8 mouse cellular contexts compared by ENCODE assay signal in the genomic region with DNA sequence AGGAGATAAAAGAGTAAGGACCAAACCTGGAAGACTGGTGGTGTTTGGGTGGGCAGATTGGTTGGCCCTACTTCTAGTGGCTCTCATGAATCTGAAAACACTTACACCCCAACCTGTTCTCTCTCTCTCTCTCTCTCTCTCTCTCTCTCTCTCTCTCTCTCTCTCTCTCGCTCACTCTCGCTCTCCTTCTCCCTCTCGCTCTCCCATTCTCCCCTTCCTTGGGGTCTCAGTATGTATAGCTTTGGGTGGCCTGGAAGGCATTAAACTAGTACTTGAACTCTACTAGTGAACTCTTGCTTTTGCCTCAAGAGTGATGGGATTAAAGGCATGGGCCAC. TPM values are rescaled to one million over a fixed set of nuclear protein-coding genes. Genes with fewer than 3 reads are reported as not detected.
DNase-seq lines count a peak whose midpoint lies in the region; ATAC-seq lines count a peak whose summit lies in the region.

No protein-coding gene starts in this region.

- DNase-seq in kidney, adult 8-10 months: no peak
- no peak for DNase-seq in embryonic facial prominence, embryonic 10.5 days (ENCODE audit: low spot score)
- DNase-seq in adrenal gland, adult 8-10 months: no peak
- DNase-seq in embryo, embryonic 10 days (ENCODE audit: low spot score): no peak
- no peak for DNase-seq in B cell, adult 2 months

- peak overlapping the region; percentile 70 for H3K4me3 ChIP-seq in kidney, embryonic 16.5 days (ENCODE audit: low read length)
- peak overlapping the region; percentile 61 for H3K4me3 ChIP-seq in embryonic facial prominence, embryonic 10.5 days
- H3K4me3 ChIP-seq in hindbrain, embryonic 16.5 days (ENCODE audit: low read length): peak overlapping the region; percentile 81
- peak overlapping the region; percentile 59 for H3K4me3 ChIP-seq in midbrain, embryonic 16.5 days (ENCODE audit: low read depth, low read length)

- no peak for ATAC-seq in kidney, embryonic 16.5 days (ENCODE audit: low FRiP score, low TSS enrichment)
- no peak for ATAC-seq in hindbrain, embryonic 16.5 days
- 0 out of 2 replicates have a peak, but pooled peaks have one; percentile 1 for ATAC-seq in midbrain, embryonic 16.5 days

- peak overlapping the region; percentile 74 for H3K4me2 ChIP-seq in kidney, embryonic 16.5 days (replicated peaks; ENCODE audit: low read depth, low read length)
- peak overlapping the region; percentile 94 for H3K4me2 ChIP-seq in hindbrain, embryonic 16.5 days (ENCODE audit: low read length)
- peak overlapping the region; percentile 73 for H3K4me2 ChIP-seq in midbrain, embryonic 16.5 days (ENCODE audit: low read length)

- peak overlapping the region; percentile 81 for H3K9ac ChIP-seq in kidney, embryonic 16.5 days (replicated peaks; ENCODE audit: low read length)
- H3K9ac ChIP-seq in hindbrain, embryonic 16.5 days (ENCODE audit: low read depth, low read length): peak overlapping the region; percentile 75
- peak overlapping the region; percentile 72 for H3K9ac ChIP-seq in midbrain, embryonic 16.5 days (ENCODE audit: low read depth, low read length)

- 0 out of 2 replicates have a peak, but pooled peaks cover 3% of the 10 kb centered on the region for H3K36me3 ChIP-seq in kidney, embryonic 16.5 days (ENCODE audit: insufficient read depth, low read length)
- peaks cover 26% of the 10 kb centered on the region for H3K36me3 ChIP-seq in embryonic facial prominence, embryonic 10.5 days (replicated peaks)
- H3K36me3 ChIP-seq in hindbrain, embryonic 16.5 days (ENCODE audit: control insufficient read depth, insufficient read depth, low read length): no peaks in the 10 kb centered on the region
- no peaks in the 10 kb centered on the region for H3K36me3 ChIP-seq in midbrain, embryonic 16.5 days (ENCODE audit: control insufficient read depth, insufficient read depth, low read length)

- H3K27me3 ChIP-seq in kidney, embryonic 16.5 days (ENCODE audit: insufficient read depth, low read length): no peaks in the 10 kb centered on the region
- no peaks in the 10 kb centered on the region for H3K27me3 ChIP-seq in embryonic facial prominence, embryonic 10.5 days (replicated peaks; ENCODE audit: low read depth, poor library complexity, severe bottlenecking)
- H3K27me3 ChIP-seq in hindbrain, embryonic 16.5 days (replicated peaks; ENCODE audit: control insufficient read depth, insufficient read depth, low read length): no peaks in the 10 kb centered on the region
- H3K27me3 ChIP-seq in midbrain, embryonic 16.5 days (ENCODE audit: control insufficient read depth, insufficient read depth, low read depth, low read length): no peaks in the 10 kb centered on the region

- 24% methylated on average over 3 of the region's 3 CpGs for WGBS in kidney, embryonic 16.5 days
- WGBS in embryonic facial prominence, embryonic 10.5 days: 39% methylated on average over 3 of the region's 3 CpGs
- WGBS in hindbrain, embryonic 16.5 days: 33% methylated on average over 3 of the region's 3 CpGs
- WGBS in midbrain, embryonic 16.5 days: 17% methylated on average over 3 of the region's 3 CpGs

- 0 out of 2 replicates have a peak overlapping the region, but pooled peaks have one; percentile 67 for H3K27ac ChIP-seq in kidney, embryonic 16.5 days (ENCODE audit: low read length)
- H3K27ac ChIP-seq in embryonic facial prominence, embryonic 10.5 days (replicated peaks): peak overlapping the region; percentile 81
- H3K27ac ChIP-seq in hindbrain, embryonic 16.5 days (ENCODE audit: low read depth, low read length): peak overlapping the region; percentile 77
- no peak overlapping the region for H3K27ac ChIP-seq in midbrain, embryonic 16.5 days (ENCODE audit: low read length)

- no peaks in the 10 kb centered on the region for H3K9me3 ChIP-seq in kidney, embryonic 16.5 days (ENCODE audit: low read length)
- no peaks in the 10 kb centered on the region for H3K9me3 ChIP-seq in embryonic facial prominence, embryonic 10.5 days
- H3K9me3 ChIP-seq in hindbrain, embryonic 16.5 days (ENCODE audit: control insufficient read depth, low read length): no peaks in the 10 kb centered on the region
- no peaks in the 10 kb centered on the region for H3K9me3 ChIP-seq in midbrain, embryonic 16.5 days (replicated peaks; ENCODE audit: control insufficient read depth, low read length, poor library complexity, severe bottlenecking)

- H3K4me1 ChIP-seq in kidney, embryonic 16.5 days (ENCODE audit: insufficient read depth, low read length): peaks cover 10% of the 10 kb centered on the region
- H3K4me1 ChIP-seq in embryonic facial prominence, embryonic 10.5 days: peaks cover 21% of the 10 kb centered on the region
- peaks cover 12% of the 10 kb centered on the region for H3K4me1 ChIP-seq in hindbrain, embryonic 16.5 days (ENCODE audit: control insufficient read depth, insufficient read depth, low read depth, low read length)
- peaks cover 9% of the 10 kb centered on the region for H3K4me1 ChIP-seq in midbrain, embryonic 16.5 days (ENCODE audit: control insufficient read depth, insufficient read depth, low read length)

RNA-seq across cellular contexts. Expression of a gene that starts 0.6 kb away (rescaled TPM):
- 91.0 and 91.1 TPM in 2 replicates for polyA plus RNA-seq in kidney, embryonic 16.5 days (2015; fragmentation: Nextera tagmentation; extraction: Ambion mirVana)
- polyA plus RNA-seq in embryonic facial prominence, embryonic 10.5 days (2016; fragmentation: Nextera tagmentation; extraction: Ambion mirVana): 74.0 and 81.3 TPM in 2 replicates
- polyA plus RNA-seq in hindbrain, embryonic 16.5 days (2015; fragmentation: Nextera tagmentation; extraction: Ambion mirVana): 52.2 and 56.1 TPM in 2 replicates
- 38.6 and 46.3 TPM in 2 replicates for polyA plus RNA-seq in midbrain, embryonic 16.5 days (2015; fragmentation: Nextera tagmentation; extraction: Ambion mirVana)
- total RNA-seq in adrenal gland, adult 8-10 months (2022): 100 to 1,000 TPM; 250 to 438 (median 309) TPM

RNA-seq across cellular contexts. Expression of a gene that starts 37.9 kb away (rescaled TPM):
- 3.1 and 3.5 TPM in 2 replicates for polyA plus RNA-seq in kidney, embryonic 16.5 days (2015; fragmentation: Nextera tagmentation; extraction: Ambion mirVana)
- polyA plus RNA-seq in embryonic facial prominence, embryonic 10.5 days (2016; fragmentation: Nextera tagmentation; extraction: Ambion mirVana): 3.2 and 3.3 TPM in 2 replicates
- 6.2 and 6.5 TPM in 2 replicates for polyA plus RNA-seq in hindbrain, embryonic 16.5 days (2015; fragmentation: Nextera tagmentation; extraction: Ambion mirVana)
- 6.4 and 6.9 TPM in 2 replicates for polyA plus RNA-seq in midbrain, embryonic 16.5 days (2015; fragmentation: Nextera tagmentation; extraction: Ambion mirVana)
- 10 to 100 TPM; 51.1 to 62.8 (median 59.2) TPM for total RNA-seq in adrenal gland, adult 8-10 months (2022)

RNA-seq across cellular contexts. Expression of a gene that starts 48.5 kb away (rescaled TPM):
- polyA plus RNA-seq in kidney, embryonic 16.5 days (2015; fragmentation: Nextera tagmentation; extraction: Ambion mirVana): 113 and 119 TPM in 2 replicates
- polyA plus RNA-seq in embryonic facial prominence, embryonic 10.5 days (2016; fragmentation: Nextera tagmentation; extraction: Ambion mirVana): 149 and 150 TPM in 2 replicates
- polyA plus RNA-seq in hindbrain, embryonic 16.5 days (2015; fragmentation: Nextera tagmentation; extraction: Ambion mirVana): 22.0 and 22.5 TPM in 2 replicates
- 13.8 TPM in 2 replicates for polyA plus RNA-seq in midbrain, embryonic 16.5 days (2015; fragmentation: Nextera tagmentation; extraction: Ambion mirVana)
- 1 to 10 TPM; 1.3 to 3.2 (median 2.5) TPM for total RNA-seq in adrenal gland, adult 8-10 months (2022)
